Mouse (Mus musculus) heart, embryonic 15.5 days (tissue): ENCODE measurements around the gene Gfm2. TPM values are rescaled to one million over a fixed set of nuclear protein-coding genes. Genes with fewer than 3 reads are reported as not detected.

ENCODE experiments used
- polyA plus RNA-seq: library from polyadenylated mRNA; unstranded; fragments of >200 nt; fragmentation: Nextera tagmentation; extraction: Ambion mirVana; gene quantifications from 2 replicates; pipeline ENCODE4 v1.2.1, GENCODE M21; 2015

Gfm2 gene
- polyA plus RNA-seq, 1 experiment from 2014 or later, result 27.1 TPM

Other genes with a start within 250 kb of the Gfm2 start
- gene Gcnt4, start 213.2 kb upstream of the Gfm2 start, polyA plus RNA-seq, result 0.23 and 0.32 TPM in 2 replicates
- not detected in 2 replicates for gene 1700029F12Rik, start 103.6 kb upstream of the Gfm2 start, polyA plus RNA-seq
- gene Fam169a, start 70.7 kb upstream of the Gfm2 start, polyA plus RNA-seq, result 3.2 and 3.4 TPM in 2 replicates
- gene Gm6169, start 38.7 kb upstream of the Gfm2 start, polyA plus RNA-seq, result 1.9 and 2.2 TPM in 2 replicates
- gene Nsa2, start within 50 bp of the Gfm2 start, polyA plus RNA-seq, result 37.0 and 42.0 TPM in 2 replicates
- 35.1 and 46.6 TPM in 2 replicates for gene Hexb, start 60.4 kb downstream of the Gfm2 start, polyA plus RNA-seq
- gene Enc1, start 103.2 kb downstream of the Gfm2 start, polyA plus RNA-seq, result 3.8 and 4.0 TPM in 2 replicates